Mouse (Mus musculus): Measurements from ENCODE around the gene 2310003L06Rik. TPM values are rescaled to one million over a fixed set of nuclear protein-coding genes. Genes with fewer than 3 reads are reported as not detected.

The 2310003L06Rik gene
- polyA plus RNA-seq, 1 experiment from 2014 or later, result not detected

Other genes starting within 250 kb of the 2310003L06Rik start
- not detected in 2 replicates for gene Csn1s2a, start 194.9 kb upstream of the 2310003L06Rik start, polyA plus RNA-seq (2015; fragmentation: Nextera tagmentation; extraction: Ambion mirVana)
- gene Csn1s2b, start 161.4 kb upstream of the 2310003L06Rik start, polyA plus RNA-seq (2015; fragmentation: Nextera tagmentation; extraction: Ambion mirVana), result not detected in 2 replicates
- not detected in 2 replicates for gene Prr27, start 143.8 kb upstream of the 2310003L06Rik start, polyA plus RNA-seq (2015; fragmentation: Nextera tagmentation; extraction: Ambion mirVana)
- gene Odam, start 84.4 kb upstream of the 2310003L06Rik start, polyA plus RNA-seq (2015; fragmentation: Nextera tagmentation; extraction: Ambion mirVana), result not detected in 2 replicates
- 0.42 and 0.67 TPM in 2 replicates for gene Csn3, start 43.9 kb upstream of the 2310003L06Rik start, polyA plus RNA-seq (2015; fragmentation: Nextera tagmentation; extraction: Ambion mirVana)
- not detected in 2 replicates for gene Gm28434, start 58 bp downstream of the 2310003L06Rik start, polyA plus RNA-seq (2015; fragmentation: Nextera tagmentation; extraction: Ambion mirVana)
- not detected in 2 replicates for gene Cabs1, start 10.0 kb downstream of the 2310003L06Rik start, polyA plus RNA-seq (2015; fragmentation: Nextera tagmentation; extraction: Ambion mirVana)
- gene Smr3a, start 33.1 kb downstream of the 2310003L06Rik start, polyA plus RNA-seq (2015; fragmentation: Nextera tagmentation; extraction: Ambion mirVana), result not detected in 2 replicates
- gene Smr2, start 117.1 kb downstream of the 2310003L06Rik start, polyA plus RNA-seq (2015; fragmentation: Nextera tagmentation; extraction: Ambion mirVana), result not detected in 2 replicates
- not detected in 2 replicates for gene Gm11116, start 142.1 kb downstream of the 2310003L06Rik start, polyA plus RNA-seq (2015; fragmentation: Nextera tagmentation; extraction: Ambion mirVana)
- gene Gm11115, start 184.6 kb downstream of the 2310003L06Rik start, polyA plus RNA-seq (2015; fragmentation: Nextera tagmentation; extraction: Ambion mirVana), result not detected in 2 replicates

All from kidney, embryonic 15.5 days (tissue).